Mouse (Mus musculus) bone marrow, adult 2 months (tissue): ENCODE data around the gene Sept7. TPM values are rescaled to one million over a fixed set of nuclear protein-coding genes. Genes with fewer than 3 reads are reported as not detected.
"Not testable (repeated sequence)": the region's sequence is repeated elsewhere in the genome, so short reads cannot be mapped to it uniquely, and the experiment has no call there.

ENCODE experiments used
- H3K27ac ChIP-seq: fragments of 200-500 bp; 2 replicates; pipeline ENCODE4 v1.5.1; 2012; ENCODE audit warnings: low read depth, mild to moderate bottlenecking, control low read depth, inconsistent platforms, low read length; ENCODE audit not compliant: control insufficient read depth, poor library complexity, insufficient read depth
- H3K4me1 ChIP-seq: fragments of 200-500 bp; 2 replicates; pipeline ENCODE4 v1.6.1; 2011; ENCODE audit warnings: low read length; ENCODE audit not compliant: control insufficient read depth, insufficient read depth
- H3K4me3 ChIP-seq: fragments of 200-500 bp; replicated peaks from 2 replicates; pipeline ENCODE3; 2011; ENCODE audit warnings: mild to moderate bottlenecking, low read depth, low read length, control low read depth; ENCODE audit not compliant: control insufficient read depth
- CTCF ChIP-seq: fragments of 200-500 bp; IDR thresholded peaks from 2 replicates; pipeline ENCODE4 v1.5.1; 2011; ENCODE audit warnings: low read length, control low read depth; ENCODE audit not compliant: control insufficient read depth, insufficient read depth
- POLR2A ChIP-seq: fragments of 200-500 bp; IDR thresholded peaks from 2 replicates; pipeline ENCODE4 v1.6.1; 2011; ENCODE audit warnings: low read depth, mild to moderate bottlenecking, control low read depth, low read length, borderline replicate concordance; ENCODE audit not compliant: control insufficient read depth
- WGBS: fragments of 180-500 bp; shearing (Covaris S2); methylation state at CpG from one replicate; pipeline ENCODE4 v1.1.7; 2018; 5-methylcytosine and 5-hydroxymethylcytosine counted together
- polyA plus RNA-seq: library from polyadenylated mRNA; stranded (reverse); fragments of >200 nt; gene quantifications from 2 replicates; pipeline ENCODE4 v1.2.4, GENCODE M21; 2011; ENCODE audit warnings: low replicate concordance; ENCODE audit not compliant: missing spikeins, insufficient read depth, insufficient read length

The Sept7 gene
- polyA plus RNA-seq, 1 experiment = 75.9 TPM

DNA sequence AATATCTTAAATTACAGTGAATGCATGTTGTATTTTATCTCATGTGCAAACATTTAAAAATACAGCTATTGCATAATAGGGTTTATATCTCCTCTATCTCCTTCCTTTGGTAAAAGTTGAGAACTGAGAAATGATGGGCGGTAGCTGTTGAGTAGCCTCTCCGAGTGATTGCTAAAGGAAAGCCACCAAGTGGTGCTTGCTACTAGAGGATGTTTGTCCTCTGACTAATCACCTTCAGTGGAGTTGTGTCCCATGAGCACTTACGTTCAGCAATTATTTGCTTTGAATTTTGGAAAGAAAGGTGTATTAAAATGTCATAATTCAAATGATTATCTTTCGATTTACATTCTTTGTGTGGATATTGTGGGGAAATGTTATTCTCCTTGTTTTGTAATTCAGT lies 13.6 kb downstream of the Sept7 start:
- Histone ChIP-seq H3K27ac (no peak overlapping the region), H3K4me1 (no peaks in the 10 kb centered on the region; the same call in 1 of the 2 replicates), H3K4me3 (no peak overlapping the region)
- 78% methylated on average over 4 of the region's 4 CpGs for WGBS
- TF ChIP-seq POLR2A (no peak), CTCF (no peak)

DNA sequence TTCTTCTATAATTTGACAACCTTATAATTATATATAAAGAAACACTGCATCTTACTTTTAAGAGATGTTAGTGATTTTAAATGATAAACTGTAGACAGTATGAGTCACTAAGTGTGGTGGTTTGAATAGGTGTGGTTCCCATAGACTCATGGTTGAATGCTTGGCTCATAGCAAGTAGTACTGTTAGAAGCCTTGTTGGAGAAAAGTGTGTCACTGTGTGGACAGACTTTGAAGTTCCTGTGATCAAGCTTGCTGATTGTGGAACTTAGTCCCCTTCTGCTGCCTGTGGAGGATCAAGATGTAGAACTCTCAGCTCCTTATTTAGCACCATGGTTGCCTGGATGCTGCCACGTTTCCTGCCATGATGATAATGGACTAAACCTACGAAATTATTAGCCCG lies 14.9 kb downstream of the Sept7 start:
- TF ChIP-seq CTCF (no peak), POLR2A (no peak)
- Histone ChIP-seq H3K27ac (no peak overlapping the region), H3K4me1 (no peaks in the 10 kb centered on the region), H3K4me3 (no peak overlapping the region)
- WGBS = 75% methylated on average over 3 of the region's 3 CpGs

DNA sequence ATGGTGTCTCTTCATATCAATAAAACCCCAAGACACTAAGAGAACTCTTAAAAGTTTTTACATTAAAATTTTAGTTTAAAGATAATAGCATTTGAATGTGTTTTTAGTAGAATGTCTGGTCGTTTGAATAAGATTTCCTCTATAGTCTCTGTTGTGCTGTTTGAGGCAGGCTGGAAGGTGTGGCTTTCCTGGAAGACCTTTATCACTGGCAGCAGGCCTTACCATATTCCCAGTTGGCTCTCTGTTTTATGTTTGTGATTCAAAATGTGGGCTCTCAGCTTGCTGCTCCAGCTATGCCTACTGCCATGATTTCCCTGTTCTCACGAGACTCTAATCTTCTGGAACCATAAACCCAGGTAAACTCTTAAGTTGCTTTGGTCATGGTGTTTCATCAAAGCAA lies 15.3 kb downstream of the Sept7 start:
- no peak overlapping the region for H3K27ac ChIP-seq
- no peak overlapping the region for H3K4me3 ChIP-seq
- WGBS = 61% methylated on average over 2 of the region's 2 CpGs
- no peaks in the 10 kb centered on the region for H3K4me1 ChIP-seq
- TF ChIP-seq CTCF (no peak), POLR2A (no peak)

DNA sequence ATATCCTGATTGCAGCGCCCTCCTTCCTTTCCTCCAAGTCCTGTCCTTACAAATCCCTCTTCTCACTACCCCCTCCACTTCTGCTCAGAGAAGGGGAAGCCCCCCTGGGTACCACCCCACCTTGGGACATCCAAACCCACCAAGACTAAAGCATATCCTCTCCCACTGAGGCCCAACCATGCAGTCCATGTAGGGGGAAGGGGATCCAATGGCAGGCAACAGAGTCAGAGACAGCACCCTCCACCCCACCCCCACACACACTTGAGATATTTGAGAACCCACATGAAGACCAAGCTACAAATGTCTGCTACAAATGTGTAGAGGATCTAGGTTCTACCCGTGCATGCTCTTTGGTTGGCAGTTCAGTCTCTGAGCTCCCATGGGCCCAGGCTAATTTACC lies 19.7 kb downstream of the Sept7 start:
- 93% methylated on average over 2 of the region's 2 CpGs for WGBS
- no peak overlapping the region for H3K27ac ChIP-seq
- no peak overlapping the region for H3K4me3 ChIP-seq
- no peaks in the 10 kb centered on the region; the same call in 1 of the 2 replicates for H3K4me1 ChIP-seq
- TF ChIP-seq POLR2A (no peak), CTCF (no peak)

DNA sequence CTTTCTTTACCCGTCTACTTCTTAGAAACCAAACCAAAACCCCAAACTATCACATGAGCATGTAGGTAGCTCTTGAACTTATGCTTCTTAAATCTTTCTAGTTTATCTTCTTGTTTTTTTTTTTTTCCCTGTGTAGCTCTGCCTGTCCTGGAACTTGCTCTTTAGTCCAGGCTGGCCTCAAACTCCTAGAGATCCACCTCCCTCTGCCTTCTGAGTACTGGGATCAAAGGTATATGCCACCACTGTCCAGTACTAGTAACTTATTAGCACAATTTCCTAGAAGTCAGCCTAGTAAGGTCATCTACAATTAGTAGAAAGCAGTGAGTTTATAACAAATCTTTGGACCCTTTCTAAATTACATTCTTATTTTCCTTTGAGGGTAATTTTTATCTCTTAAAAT lies 37.6 kb downstream of the Sept7 start:
- WGBS = 79% methylated on average over 1 of the region's 1 CpGs
- Histone ChIP-seq H3K4me1 (no peaks in the 10 kb centered on the region), H3K27ac (no peak overlapping the region), H3K4me3 (no peak overlapping the region)
- TF ChIP-seq CTCF (no peak), POLR2A (no peak)

DNA sequence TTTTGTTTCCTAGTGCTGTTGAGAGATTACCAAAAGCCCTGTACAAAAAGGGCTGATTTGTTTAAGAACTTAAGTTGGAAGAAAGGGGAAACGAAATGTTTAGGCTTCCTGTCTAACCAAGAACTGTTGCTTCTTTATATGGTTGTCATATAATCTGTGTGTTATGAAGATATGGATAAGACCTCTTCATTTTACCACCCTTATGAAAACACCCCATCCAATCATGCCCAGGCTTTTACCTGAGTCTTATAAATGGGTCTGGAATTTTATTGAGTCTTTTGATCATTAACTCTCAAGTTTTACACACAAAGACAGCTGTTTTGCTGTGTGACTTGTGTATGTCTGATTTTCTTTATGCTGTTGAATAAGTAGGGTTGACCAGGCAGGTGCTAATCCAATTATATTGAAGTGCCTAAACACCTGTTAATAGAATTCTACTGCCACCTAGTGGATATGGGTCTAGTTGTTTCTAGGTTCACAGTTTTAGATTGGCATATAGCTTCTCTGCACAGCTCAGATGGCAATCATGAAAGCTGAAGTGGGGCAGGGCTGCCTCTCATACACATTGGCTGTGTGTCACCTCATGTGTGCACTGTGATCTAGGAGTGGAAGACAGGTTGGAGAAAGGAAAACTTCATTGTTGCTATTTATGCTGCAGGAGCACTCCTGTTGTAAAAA lies 57.4 kb downstream of the Sept7 start:
- Histone ChIP-seq H3K4me3 (no peak overlapping the region), H3K27ac (no peak overlapping the region), H3K4me1 (no peaks in the 10 kb centered on the region; the same call in 1 of the 2 replicates)
- TF ChIP-seq POLR2A = no peak
- TF ChIP-seq CTCF = peak; percentile 27
- 50% methylated on average over 1 of the region's 1 CpGs for WGBS

DNA sequence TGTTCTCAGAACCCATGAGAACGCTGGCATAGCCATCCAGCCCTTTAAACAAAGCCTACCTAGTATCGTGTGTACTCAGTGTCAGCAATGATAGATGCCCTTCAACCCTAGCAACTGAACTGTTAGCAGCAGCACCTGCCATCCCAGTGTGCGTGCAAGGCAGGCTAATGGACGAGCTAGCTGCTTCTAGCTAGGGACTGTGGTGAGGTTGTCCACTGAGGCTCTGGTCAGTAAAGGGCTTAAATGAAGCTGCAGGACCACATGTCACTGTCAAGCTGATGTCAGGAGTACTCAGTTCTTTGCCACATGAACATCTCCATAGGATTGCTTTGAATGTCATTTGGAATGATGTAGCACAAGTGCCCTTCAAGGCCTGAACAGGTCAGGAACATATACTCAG lies 62.1 kb downstream of the Sept7 start:
- 94% methylated on average over 4 of the region's 4 CpGs for WGBS
- Histone ChIP-seq H3K4me1 (no peaks in the 10 kb centered on the region; the same call in 1 of the 2 replicates), H3K4me3 (no peak overlapping the region), H3K27ac (no peak overlapping the region)
- no peak for TF ChIP-seq POLR2A
- TF ChIP-seq CTCF = no peak

DNA sequence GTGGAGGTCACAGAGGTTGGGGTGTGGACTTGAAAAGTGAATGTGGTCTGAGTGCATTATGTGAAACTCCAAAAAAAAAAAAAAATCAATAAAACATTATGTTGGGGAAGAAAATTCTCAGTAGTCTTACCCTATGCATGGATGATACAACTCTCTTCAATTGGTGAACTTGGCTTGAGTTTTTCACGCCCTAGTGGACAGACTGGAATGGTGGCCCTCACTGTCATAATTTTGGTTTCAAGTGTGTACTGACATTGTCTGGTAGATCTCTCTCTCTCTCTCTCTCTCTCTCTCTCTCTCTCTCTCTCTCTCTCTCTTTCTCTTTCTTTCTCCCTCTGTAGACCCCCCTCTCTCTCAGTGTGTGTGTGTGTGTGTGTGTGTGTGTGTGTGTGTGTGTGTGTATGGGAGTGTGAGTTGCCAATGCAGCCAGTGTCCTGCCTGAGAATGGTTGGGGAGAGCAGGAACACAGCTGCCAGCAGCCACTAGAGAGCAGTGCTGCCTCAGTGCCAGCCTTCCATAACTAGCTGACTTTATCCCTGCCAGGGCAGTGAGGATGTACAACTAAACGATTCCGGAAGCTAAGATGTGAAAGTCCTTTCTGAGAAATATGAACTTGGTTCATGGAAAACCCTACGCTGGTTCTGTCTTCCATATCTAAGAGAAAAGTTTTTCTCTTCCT lies 65.7 kb downstream of the Sept7 start:
- Histone ChIP-seq H3K27ac (no peak overlapping the region), H3K4me1 (no peaks in the 10 kb centered on the region), H3K4me3 (no peak overlapping the region)
- 30% methylated on average over 4 of the region's 4 CpGs for WGBS
- peak; percentile 50 for TF ChIP-seq CTCF
- no peak for TF ChIP-seq POLR2A

DNA sequence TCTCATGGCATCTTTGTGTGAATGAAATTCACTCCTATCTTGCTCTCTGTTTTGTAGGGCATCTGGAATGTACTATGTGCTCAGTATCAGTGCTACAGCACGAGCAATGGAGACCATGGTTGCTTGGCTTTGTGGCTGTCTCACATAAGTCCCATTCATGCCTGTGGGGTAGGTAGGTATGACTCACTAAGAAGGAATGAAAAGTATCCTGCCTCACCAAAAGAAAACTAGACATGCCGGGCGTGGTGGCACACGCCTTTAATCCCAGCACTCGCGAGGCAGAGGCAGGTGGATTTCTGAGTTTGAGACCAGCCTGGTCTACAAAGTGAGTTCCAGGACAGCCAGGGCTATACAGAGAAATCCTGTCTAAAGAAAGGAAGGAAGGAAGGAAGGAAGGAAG lies 67.4 kb downstream of the Sept7 start:
- not testable (repeated sequence) for H3K4me1 ChIP-seq, H3K27ac ChIP-seq, H3K4me3 ChIP-seq
- WGBS = 85% methylated on average over 6 of the region's 6 CpGs
